Mouse (Mus musculus) midbrain, embryonic 13.5 days (tissue): ENCODE data around the gene Sorcs2. TPM values are rescaled to one million over a fixed set of nuclear protein-coding genes. Genes with fewer than 3 reads are reported as not detected.
A peak's percentile ranks its signal among the peaks of the same experiment; 100 is the strongest.

Experiments
- ATAC-seq: fragments of 200-750 bp; cut with Nextera tagmentation; 2 replicates; pipeline ENCODE4 v1.8.0; 2017; ENCODE audit warnings: mild to moderate bottlenecking, moderate TSS enrichment, moderate library complexity
- H3K27ac ChIP-seq: fragments of 300-500 bp; sonication (generic); 2 replicates; pipeline ENCODE4 v1.5.1; 2015; ENCODE audit warnings: inconsistent platforms, mild to moderate bottlenecking, moderate library complexity
- H3K27me3 ChIP-seq: fragments of 300-500 bp; sonication (generic); 2 replicates; pipeline ENCODE4 v1.6.1; 2015; ENCODE audit warnings: mild to moderate bottlenecking, inconsistent platforms
- H3K36me3 ChIP-seq: fragments of 300-500 bp; sonication (generic); 2 replicates; pipeline ENCODE4 v1.6.1; 2015; ENCODE audit warnings: mild to moderate bottlenecking, inconsistent platforms
- H3K4me1 ChIP-seq: fragments of 300-500 bp; sonication (generic); replicated peaks from 2 replicates; pipeline ENCODE4 v1.6.1; 2015; ENCODE audit warnings: inconsistent platforms
- H3K4me2 ChIP-seq: fragments of 300-500 bp; sonication (generic); replicated peaks from 2 replicates; pipeline ENCODE4 v1.6.1; 2015; ENCODE audit warnings: moderate library complexity, mild to moderate bottlenecking, inconsistent platforms
- H3K4me3 ChIP-seq: fragments of 300-500 bp; sonication (generic); replicated peaks from 2 replicates; pipeline ENCODE4 v1.5.1; 2015; ENCODE audit warnings: mild to moderate bottlenecking, inconsistent platforms
- H3K9ac ChIP-seq: fragments of 300-500 bp; sonication (generic); replicated peaks from 2 replicates; pipeline ENCODE4 v1.6.1; 2015; ENCODE audit warnings: mild to moderate bottlenecking, inconsistent platforms
- H3K9me3 ChIP-seq: fragments of 300-500 bp; sonication (generic); 2 replicates; pipeline ENCODE4 v1.6.1; 2016; ENCODE audit warnings: mild to moderate bottlenecking, inconsistent platforms
- WGBS: fragments of 180-500 bp; shearing (Covaris S2); methylation state at CpG from one replicate; pipeline ENCODE4 v1.1.7; 2015; 5-methylcytosine and 5-hydroxymethylcytosine counted together
- polyA plus RNA-seq: library from polyadenylated mRNA; unstranded; fragments of >200 nt; fragmentation: Nextera tagmentation; extraction: Ambion mirVana; gene quantifications from 2 replicates; pipeline ENCODE4 v1.2.1, GENCODE M21; 2015

Sorcs2 gene
- polyA plus RNA-seq, 1 experiment from 2014 or later: 16.3 TPM

DNA sequence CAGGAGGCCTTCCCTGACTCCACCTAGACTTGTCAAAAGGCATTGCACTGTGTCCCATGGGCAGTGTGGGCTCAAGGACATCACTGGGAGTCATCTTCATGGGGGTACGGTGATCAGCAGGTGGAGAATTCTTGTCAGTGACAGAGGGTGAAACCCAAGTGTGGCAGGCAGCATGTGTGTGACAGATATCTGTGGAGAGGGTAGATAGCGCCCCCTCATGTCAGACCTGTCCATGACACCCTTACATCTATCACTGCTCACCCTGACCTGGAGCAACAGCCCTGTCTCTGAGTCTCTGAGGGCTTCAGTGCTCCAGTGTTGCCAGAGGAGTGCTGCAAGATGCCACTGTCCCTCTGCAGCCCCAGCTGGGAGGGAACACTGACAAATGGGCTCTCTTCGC is 343.4 kb downstream of the Sorcs2 start:
- peaks cover 11% of the 10 kb centered on the region for H3K36me3 ChIP-seq
- no peaks in the 10 kb centered on the region for H3K27me3 ChIP-seq
- no peaks in the 10 kb centered on the region for H3K4me1 ChIP-seq
- H3K27ac ChIP-seq: no peak overlapping the region
- no peak for ATAC-seq
- H3K9ac ChIP-seq: no peak overlapping the region
- H3K4me2 ChIP-seq: no peak overlapping the region
- H3K9me3 ChIP-seq: 0 out of 2 replicates have a peak, but pooled peaks cover 4% of the 10 kb centered on the region
- 69% methylated on average over 3 of the region's 3 CpGs for WGBS
- no peak overlapping the region for H3K4me3 ChIP-seq

DNA sequence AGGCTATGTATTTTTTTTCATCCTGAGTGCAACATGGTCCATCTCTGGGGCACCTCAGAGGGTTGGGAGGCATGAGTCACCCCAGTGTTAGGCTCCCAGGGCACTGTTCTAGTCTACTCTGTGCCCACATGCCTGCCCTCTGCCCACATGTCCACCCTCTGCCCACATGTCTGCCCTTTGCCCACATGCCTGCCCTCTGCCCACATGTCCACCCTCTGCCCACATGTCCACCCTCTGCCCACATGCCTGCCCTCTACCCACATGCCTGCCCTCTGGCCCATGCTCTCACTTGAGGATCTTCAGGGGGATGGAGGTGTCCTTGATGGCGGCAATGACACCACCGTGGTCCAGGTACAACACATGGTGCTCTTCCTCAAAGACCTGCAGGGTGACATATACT is 354.8 kb downstream of the Sorcs2 start:
- Histone ChIP-seq H3K4me1 (peaks cover 27% of the 10 kb centered on the region), H3K27ac (no peak overlapping the region), H3K9me3 (no peaks in the 10 kb centered on the region), H3K4me2 (no peak overlapping the region), H3K9ac (no peak overlapping the region), H3K27me3 (no peaks in the 10 kb centered on the region), H3K4me3 (no peak overlapping the region), H3K36me3 (peaks cover 9% of the 10 kb centered on the region)
- ATAC-seq: no peak
- 93% methylated on average over 2 of the region's 2 CpGs for WGBS

DNA sequence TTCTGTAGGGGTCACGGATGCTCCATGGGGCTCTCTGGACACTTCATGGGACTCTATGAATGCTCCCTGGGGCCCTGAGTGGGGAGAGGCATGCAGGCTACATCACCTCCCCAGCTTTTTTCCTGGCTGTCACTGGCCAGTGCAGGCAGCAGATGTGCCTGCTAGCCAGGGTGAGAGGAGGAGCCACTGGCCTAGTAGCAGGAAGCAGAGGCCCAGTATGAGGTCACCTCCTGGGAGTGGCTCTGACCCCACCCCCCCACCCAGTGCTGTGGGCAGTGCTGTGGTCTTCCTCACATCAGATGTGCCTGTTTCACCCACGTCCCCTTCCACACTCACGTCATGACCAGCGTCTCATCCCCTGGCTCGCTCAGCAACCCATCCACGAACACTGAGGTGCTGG is 356.2 kb downstream of the Sorcs2 start:
- Histone ChIP-seq H3K27ac (peak overlapping the region; percentile 75), H3K4me1 (peaks cover 27% of the 10 kb centered on the region), H3K4me3 (no peak overlapping the region), H3K9me3 (no peaks in the 10 kb centered on the region), H3K36me3 (peaks cover 17% of the 10 kb centered on the region), H3K9ac (no peak overlapping the region), H3K4me2 (no peak overlapping the region), H3K27me3 (no peaks in the 10 kb centered on the region)
- WGBS: 93% methylated on average over 6 of the region's 6 CpGs
- peak; percentile 15; the same call in 1 of the 2 replicates for ATAC-seq

DNA sequence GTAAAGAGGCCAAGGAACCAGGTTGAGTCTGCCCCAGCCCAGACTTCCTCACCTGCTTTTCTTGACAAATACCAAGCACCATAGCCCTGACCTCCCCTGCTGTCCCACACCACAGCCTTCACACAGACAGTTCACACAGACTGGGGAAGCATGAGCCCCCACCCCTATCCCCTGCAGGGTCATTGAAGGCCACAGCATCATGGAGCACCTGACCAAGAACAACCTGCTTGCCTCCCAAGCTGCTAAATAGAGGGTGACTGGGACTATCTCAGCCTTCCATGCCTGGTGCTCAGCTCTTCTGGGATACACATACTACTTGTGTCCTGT is 356.7 kb downstream of the Sorcs2 start:
- no peaks in the 10 kb centered on the region for H3K9me3 ChIP-seq
- H3K4me1 ChIP-seq: peaks cover 27% of the 10 kb centered on the region
- no peak overlapping the region for H3K9ac ChIP-seq
- H3K4me3 ChIP-seq: no peak overlapping the region
- peak; percentile 41; the same call in 1 of the 2 replicates for ATAC-seq
- H3K27ac ChIP-seq: peak overlapping the region; percentile 75
- peaks cover 18% of the 10 kb centered on the region for H3K36me3 ChIP-seq
- H3K4me2 ChIP-seq: no peak overlapping the region
- H3K27me3 ChIP-seq: no peaks in the 10 kb centered on the region

GRCm38 (mm10) chr5:36040398-36041235 is 357.3 kb downstream of the Sorcs2 start:
- no peak overlapping the region for H3K4me2 ChIP-seq
- no peak overlapping the region; the same call in 1 of the 2 replicates for H3K9ac ChIP-seq
- H3K4me3 ChIP-seq: no peak overlapping the region
- peaks cover 27% of the 10 kb centered on the region for H3K4me1 ChIP-seq
- 52% methylated on average over 13 of the region's 13 CpGs for WGBS
- no peaks in the 10 kb centered on the region for H3K27me3 ChIP-seq
- H3K27ac ChIP-seq: peak overlapping the region; percentile 75
- peaks cover 23% of the 10 kb centered on the region for H3K36me3 ChIP-seq
- no peaks in the 10 kb centered on the region for H3K9me3 ChIP-seq
- ATAC-seq: peak; percentile 88

DNA sequence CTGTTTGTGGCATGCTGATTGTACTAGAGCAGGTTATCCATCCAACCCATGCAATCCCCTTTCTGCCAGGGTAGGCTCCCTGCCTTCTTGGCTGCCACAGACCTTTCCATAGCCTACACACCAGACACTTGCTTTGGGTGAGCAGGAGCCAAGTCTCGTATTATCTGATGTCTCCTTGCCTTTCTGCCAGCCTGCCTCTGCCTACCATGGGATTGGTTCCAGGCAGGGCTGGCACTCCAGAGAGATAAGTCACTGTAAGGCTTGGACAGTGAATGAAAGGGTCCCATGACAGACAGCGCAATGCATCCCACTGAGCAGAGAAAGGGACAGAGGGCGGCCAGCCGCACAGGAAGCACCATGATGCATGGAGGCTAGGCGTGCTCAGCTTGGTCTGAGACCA is 358.3 kb downstream of the Sorcs2 start:
- H3K4me3 ChIP-seq: no peak overlapping the region
- H3K4me1 ChIP-seq: peaks cover 27% of the 10 kb centered on the region
- peaks cover 24% of the 10 kb centered on the region; the same call in 1 of the 2 replicates for H3K36me3 ChIP-seq
- H3K27ac ChIP-seq: no peak overlapping the region
- no peak for ATAC-seq
- H3K4me2 ChIP-seq: no peak overlapping the region
- no peaks in the 10 kb centered on the region for H3K27me3 ChIP-seq
- H3K9ac ChIP-seq: no peak overlapping the region
- 96% methylated on average over 5 of the region's 5 CpGs for WGBS
- no peaks in the 10 kb centered on the region for H3K9me3 ChIP-seq

- peaks cover 7% of the 10 kb centered on the region for H3K27me3 ChIP-seq
- H3K27ac ChIP-seq: no peak overlapping the region
- peaks cover 37% of the 10 kb centered on the region for H3K36me3 ChIP-seq
- peak; percentile 62 for ATAC-seq
- H3K4me2 ChIP-seq: no peak overlapping the region
- H3K4me1 ChIP-seq: no peaks in the 10 kb centered on the region
- no peak overlapping the region for H3K9ac ChIP-seq
- H3K9me3 ChIP-seq: no peaks in the 10 kb centered on the region
- no peak overlapping the region for H3K4me3 ChIP-seq
- 38% methylated on average over 8 of the region's 8 CpGs for WGBS
These were observed 364.2 kb downstream of the Sorcs2 start for GRCm38 (mm10) chr5:36033531-36034426.

DNA sequence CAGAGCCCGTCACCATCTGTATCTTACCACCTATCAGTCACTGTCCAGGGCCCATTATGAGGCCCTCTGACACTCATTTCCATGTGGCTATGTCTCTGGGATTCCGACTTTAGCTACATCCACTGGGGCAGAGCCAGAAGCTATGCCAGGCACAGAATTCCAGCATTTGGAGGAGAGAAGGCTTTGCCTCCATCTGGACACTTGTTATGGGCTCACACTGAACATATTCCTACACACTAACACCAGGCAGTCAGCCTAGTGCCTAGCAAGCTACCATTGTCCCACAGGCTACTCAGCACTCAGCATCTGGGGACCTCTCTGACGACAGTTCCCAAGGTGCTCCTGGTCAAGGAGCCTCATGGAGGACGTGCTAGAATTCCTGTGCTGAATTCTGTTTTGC is 372.9 kb downstream of the Sorcs2 start:
- Histone ChIP-seq H3K4me2 (no peak overlapping the region), H3K36me3 (peaks cover 40% of the 10 kb centered on the region), H3K4me1 (peaks cover 5% of the 10 kb centered on the region; the same call in 1 of the 2 replicates), H3K9ac (no peak overlapping the region), H3K27me3 (no peaks in the 10 kb centered on the region), H3K9me3 (no peaks in the 10 kb centered on the region), H3K27ac (no peak overlapping the region), H3K4me3 (no peak overlapping the region)
- ATAC-seq: no peak
- 80% methylated on average over 4 of the region's 4 CpGs for WGBS

DNA sequence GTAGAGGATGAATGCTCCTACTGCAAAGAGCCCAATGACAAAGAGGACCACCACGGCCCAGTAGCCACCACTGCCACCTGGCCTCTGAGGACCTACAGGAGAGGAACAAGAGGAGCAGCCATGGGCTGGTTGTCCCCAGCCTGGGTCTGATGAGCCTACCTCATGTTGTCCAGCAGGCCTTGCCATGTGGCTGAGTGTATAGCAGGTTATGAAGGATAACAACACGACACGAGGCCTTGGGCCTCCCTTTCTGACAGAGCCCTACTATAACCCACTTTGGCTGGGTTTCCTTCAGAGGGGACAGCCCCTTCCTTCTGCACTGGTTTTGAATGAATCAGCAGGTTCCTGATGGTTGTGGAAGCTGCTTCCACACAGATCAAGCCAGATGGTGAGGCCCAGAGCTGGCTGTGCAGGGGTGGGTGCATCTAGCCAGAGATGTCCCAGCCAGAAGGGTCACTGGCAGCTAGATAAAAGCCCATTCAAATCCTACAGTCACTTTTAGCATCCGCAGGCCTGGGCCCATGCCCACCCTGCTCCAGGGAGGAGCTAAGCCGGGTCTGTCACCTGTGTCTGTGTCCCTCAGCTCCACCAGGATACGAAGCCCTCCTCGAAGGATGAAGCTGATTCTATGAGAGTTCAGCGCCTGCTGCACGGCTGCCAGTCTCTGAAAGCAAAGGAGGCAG is 373.8 kb downstream of the Sorcs2 start:
- no peak for ATAC-seq
- no peak overlapping the region for H3K27ac ChIP-seq
- H3K4me2 ChIP-seq: no peak overlapping the region
- no peak overlapping the region for H3K4me3 ChIP-seq
- 0 out of 2 replicates have a peak overlapping the region, but pooled peaks have one; percentile 11 for H3K9ac ChIP-seq
- WGBS: 89% methylated on average over 9 of the region's 9 CpGs
- no peaks in the 10 kb centered on the region for H3K27me3 ChIP-seq
- H3K36me3 ChIP-seq: peaks cover 41% of the 10 kb centered on the region
- H3K4me1 ChIP-seq: peaks cover 5% of the 10 kb centered on the region; the same call in 1 of the 2 replicates
- H3K9me3 ChIP-seq: no peaks in the 10 kb centered on the region

DNA sequence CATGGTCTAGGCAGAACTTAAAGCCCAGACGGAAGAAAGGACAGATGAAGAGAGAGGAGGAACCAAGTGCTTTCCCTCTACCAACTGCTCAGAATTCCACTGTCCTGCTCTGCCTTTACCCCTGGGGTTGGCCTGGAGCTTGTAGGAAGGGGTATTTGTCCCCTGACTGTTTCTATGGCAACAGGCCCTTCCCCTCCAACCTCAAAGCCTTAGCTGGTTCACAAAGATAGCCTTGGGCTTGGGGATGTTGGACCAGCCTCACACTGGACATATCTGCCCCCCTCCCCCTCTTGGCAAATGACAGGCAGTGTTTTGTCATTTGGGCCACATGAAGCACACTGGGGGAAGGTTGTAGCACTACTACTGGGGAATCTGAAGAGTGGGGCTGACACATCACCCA is 375.6 kb downstream of the Sorcs2 start:
- peaks cover 54% of the 10 kb centered on the region for H3K36me3 ChIP-seq
- ATAC-seq: no peak
- WGBS: 71% methylated on average over 1 of the region's 1 CpGs
- H3K4me1 ChIP-seq: peaks cover 5% of the 10 kb centered on the region; the same call in 1 of the 2 replicates
- no peak overlapping the region for H3K27ac ChIP-seq
- H3K9me3 ChIP-seq: no peaks in the 10 kb centered on the region
- no peak overlapping the region for H3K9ac ChIP-seq
- no peak overlapping the region for H3K4me2 ChIP-seq
- no peaks in the 10 kb centered on the region for H3K27me3 ChIP-seq
- no peak overlapping the region for H3K4me3 ChIP-seq

DNA sequence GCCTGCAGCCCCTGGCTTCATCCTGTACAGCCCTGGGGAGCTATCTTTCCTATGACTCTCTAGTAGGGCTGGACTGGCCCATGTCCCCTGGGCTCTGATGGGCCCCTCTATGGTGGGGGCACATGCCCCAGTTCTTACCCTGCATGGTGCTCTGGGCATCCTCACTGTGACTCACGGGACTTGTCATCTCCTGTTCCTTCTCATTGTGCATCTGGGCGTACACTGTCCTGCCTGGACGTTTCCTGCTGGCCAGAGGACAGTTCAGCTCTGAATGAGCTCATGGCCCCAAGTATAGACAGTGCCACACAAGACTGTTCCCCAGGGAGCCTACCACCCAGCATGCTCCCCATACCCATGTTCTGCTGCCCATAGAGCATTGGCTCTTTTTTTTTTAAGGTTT is 376.8 kb downstream of the Sorcs2 start:
- H3K4me3 ChIP-seq: no peak overlapping the region
- WGBS: 75% methylated on average over 3 of the region's 3 CpGs
- ATAC-seq: no peak

More for the DNA sequence above, 376.8 kb downstream of the Sorcs2 start:
- H3K27me3 ChIP-seq: no peaks in the 10 kb centered on the region
- peaks cover 5% of the 10 kb centered on the region; the same call in 1 of the 2 replicates for H3K4me1 ChIP-seq
- H3K36me3 ChIP-seq: peaks cover 54% of the 10 kb centered on the region
- no peaks in the 10 kb centered on the region for H3K9me3 ChIP-seq
- no peak overlapping the region for H3K4me2 ChIP-seq
- no peak overlapping the region for H3K9ac ChIP-seq
- no peak overlapping the region for H3K27ac ChIP-seq
